Mouse (Mus musculus): ENCODE measurements around the gene Zkscan16. TPM values are rescaled to one million over a fixed set of nuclear protein-coding genes. Genes with fewer than 3 reads are reported as not detected.
A peak's percentile ranks its signal among the peaks of the same experiment; 100 is the strongest.

Zkscan16 gene
- polyA plus RNA-seq, 1 experiment, result not detected

DNA sequence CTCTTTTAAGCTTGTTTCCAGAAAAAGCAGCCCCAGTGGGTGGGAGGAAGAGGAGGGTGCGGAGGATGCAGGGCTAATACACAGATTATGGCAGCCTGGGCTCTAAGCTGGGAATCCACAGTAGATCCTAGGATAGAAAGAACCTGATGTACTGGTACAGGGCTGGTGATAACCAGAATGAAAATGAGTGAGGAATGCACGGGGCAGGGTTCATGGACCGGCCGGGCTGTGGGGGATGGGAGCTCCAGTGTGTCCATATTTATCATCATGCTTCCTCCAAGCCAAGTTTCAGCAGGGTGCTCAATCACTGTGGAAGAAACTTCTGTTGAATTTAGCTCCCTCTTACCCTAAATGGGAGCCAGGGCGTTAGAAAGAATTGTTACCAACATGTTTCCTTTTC, 53.7 kb downstream of the Zkscan16 start:
- H3K4me3 ChIP-seq (ENCODE audit: low read depth, low read length), result no peak overlapping the region
- no peaks in the 10 kb centered on the region for H3K36me3 ChIP-seq (ENCODE audit: control insufficient read depth, insufficient read depth, low read length)
- 37% methylated on average over 5 of the region's 5 CpGs for WGBS
- H3K4me1 ChIP-seq (ENCODE audit: control insufficient read depth, insufficient read depth, insufficient read length, low read length), result peaks cover 36% of the 10 kb centered on the region; the same call in 1 of the 2 replicates
- no peaks in the 10 kb centered on the region for H3K27me3 ChIP-seq (ENCODE audit: control insufficient read depth, insufficient read depth, low read length)
- H3K27ac ChIP-seq (ENCODE audit: insufficient read depth, low read depth, low read length), result peak overlapping the region; percentile 92
- TF ChIP-seq POLR2A (IDR thresholded peaks at IDR 0.05; ENCODE audit: low read depth, low read length) (no peak), CTCF (IDR thresholded peaks at IDR 0.05; ENCODE audit: extremely low read depth, insufficient read length, insufficient replicate concordance, low read depth, low read length) (no peak)

DNA sequence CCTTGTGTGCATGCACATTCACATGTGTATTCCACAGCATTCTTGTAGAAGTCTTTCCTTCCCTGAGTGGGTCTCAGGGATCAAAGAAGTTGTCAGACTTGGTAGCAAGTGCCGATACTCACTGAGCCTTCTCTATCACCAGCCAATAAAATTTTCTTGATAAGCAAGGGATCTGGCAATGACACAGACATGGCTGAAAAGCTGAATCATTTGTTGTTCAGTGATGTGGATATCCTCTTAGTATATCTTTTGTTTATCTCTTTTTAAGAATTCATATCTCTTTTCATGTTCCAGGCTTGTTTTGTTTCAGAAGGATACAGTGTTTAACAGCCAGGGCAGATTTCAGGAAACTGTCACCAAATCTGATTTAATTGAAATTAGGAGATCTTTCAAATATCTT, 55.3 kb downstream of the Zkscan16 start:
- H3K27me3 ChIP-seq (ENCODE audit: control insufficient read depth, insufficient read depth, low read length), result no peaks in the 10 kb centered on the region
- 34% methylated on average over 1 of the region's 1 CpGs for WGBS
- H3K4me3 ChIP-seq (ENCODE audit: low read depth, low read length), result no peak overlapping the region

DNA sequence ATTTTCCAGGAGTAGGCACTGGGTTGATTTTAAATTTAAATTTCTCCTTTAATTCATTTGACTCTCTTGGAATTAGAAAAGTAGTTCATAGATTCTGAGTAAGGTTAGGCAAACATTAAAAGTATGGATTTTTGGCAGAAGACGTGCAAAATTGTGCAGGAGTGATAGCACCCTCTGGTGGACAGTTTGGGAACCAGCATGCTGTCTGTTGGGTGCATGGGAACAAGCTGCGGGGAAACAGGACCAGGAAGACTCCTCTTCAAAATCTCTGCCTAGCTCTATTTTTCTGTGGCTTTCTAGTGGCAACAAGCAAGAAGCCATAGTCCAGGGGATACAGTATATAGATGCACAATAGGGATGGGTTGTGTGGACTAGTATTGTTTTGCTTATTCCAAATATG, 56.3 kb downstream of the Zkscan16 start:
- no peak overlapping the region for H3K4me3 ChIP-seq (ENCODE audit: low read depth, low read length)
- H3K4me1 ChIP-seq (ENCODE audit: control insufficient read depth, insufficient read depth, insufficient read length, low read length), result peaks cover 20% of the 10 kb centered on the region
- no peaks in the 10 kb centered on the region for H3K27me3 ChIP-seq (ENCODE audit: control insufficient read depth, insufficient read depth, low read length)
- no peaks in the 10 kb centered on the region for H3K36me3 ChIP-seq (ENCODE audit: control insufficient read depth, insufficient read depth, low read length)
- H3K27ac ChIP-seq (ENCODE audit: insufficient read depth, low read depth, low read length), result no peak overlapping the region
- WGBS, result 1% methylated on average over 2 of the region's 2 CpGs
- peak; percentile 91; the same call in 1 of the 2 replicates for TF ChIP-seq CTCF (IDR thresholded peaks at IDR 0.05; ENCODE audit: extremely low read depth, insufficient read length, insufficient replicate concordance, low read depth, low read length)
- TF ChIP-seq POLR2A (IDR thresholded peaks at IDR 0.05; ENCODE audit: low read depth, low read length), result no peak

More for the DNA sequence above, 55.3 kb downstream of the Zkscan16 start:
- no peaks in the 10 kb centered on the region for H3K36me3 ChIP-seq (ENCODE audit: control insufficient read depth, insufficient read depth, low read length)
- H3K27ac ChIP-seq (ENCODE audit: insufficient read depth, low read depth, low read length), result peak overlapping the region; percentile 72
- TF ChIP-seq POLR2A (IDR thresholded peaks at IDR 0.05; ENCODE audit: low read depth, low read length) (no peak), CTCF (IDR thresholded peaks at IDR 0.05; ENCODE audit: extremely low read depth, insufficient read length, insufficient replicate concordance, low read depth, low read length) (no peak)
- peaks cover 24% of the 10 kb centered on the region for H3K4me1 ChIP-seq (ENCODE audit: control insufficient read depth, insufficient read depth, insufficient read length, low read length)

DNA sequence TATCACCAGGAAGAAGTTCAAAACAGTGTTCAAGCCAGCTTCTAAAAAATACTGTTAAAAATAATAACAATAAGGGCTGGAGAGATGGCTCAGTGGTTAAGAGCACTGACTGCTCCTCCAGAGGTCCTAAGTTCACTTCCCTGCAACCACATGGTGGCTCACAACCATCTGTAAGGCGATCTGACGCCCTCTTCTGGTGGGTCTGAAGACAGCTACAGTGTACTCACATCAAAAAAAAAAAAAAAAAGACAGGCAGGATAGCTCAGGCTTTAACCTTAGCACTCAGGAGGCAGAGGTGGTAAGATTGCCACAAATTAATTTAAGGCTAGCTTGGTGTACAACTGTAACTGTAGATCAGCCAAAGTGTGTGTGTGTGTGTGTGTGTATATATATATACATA, 57.2 kb downstream of the Zkscan16 start:
- WGBS, result 4% methylated on average over 2 of the region's 2 CpGs
- H3K36me3 ChIP-seq (ENCODE audit: control insufficient read depth, insufficient read depth, low read length), result no peaks in the 10 kb centered on the region

DNA sequence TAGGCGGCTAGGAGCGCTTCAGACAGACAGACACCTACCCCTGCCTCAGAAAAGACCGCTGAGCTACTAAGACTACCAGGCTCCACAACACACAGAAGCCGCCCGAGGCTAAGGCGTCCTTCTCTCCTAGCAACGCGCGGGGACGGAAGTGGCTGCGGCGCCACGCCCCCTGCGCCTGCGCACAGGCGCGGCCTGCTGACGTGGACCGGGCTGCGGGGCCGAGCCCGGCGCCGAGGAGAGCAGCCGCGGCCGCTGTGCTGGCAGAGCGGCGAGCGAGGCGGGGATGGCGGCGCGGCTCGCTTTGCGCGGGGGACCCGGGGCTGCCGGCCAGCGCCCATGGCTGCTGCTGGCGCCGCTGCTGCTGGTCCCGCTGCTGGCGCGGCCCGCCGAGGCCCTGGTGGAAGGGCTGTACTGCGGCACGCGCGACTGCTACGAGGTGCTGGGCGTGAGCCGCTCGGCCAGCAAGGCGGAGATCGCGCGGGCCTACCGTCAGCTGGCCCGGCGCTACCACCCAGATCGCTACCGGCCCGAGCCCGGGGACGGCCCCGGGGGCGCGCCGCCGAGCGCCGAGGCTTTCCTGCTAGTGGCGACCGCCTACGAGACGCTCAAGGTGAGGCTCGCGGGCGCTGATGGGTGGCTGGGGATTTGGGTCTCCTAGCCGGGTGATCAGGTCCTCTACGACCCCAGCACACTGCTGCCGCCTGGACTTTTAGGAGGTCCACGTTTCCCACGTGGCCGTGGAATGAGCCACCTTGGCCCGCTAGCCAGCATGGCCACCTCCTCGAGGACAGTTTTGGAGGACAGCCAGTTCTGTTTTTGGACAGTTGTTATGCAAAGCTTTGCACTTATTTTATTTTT, 59.7 kb downstream of the Zkscan16 start, which contains the start of gene Gm20503:
Gene Gm20503 (plus strand): TSS at position 263 of the 858 bp plus-strand sequence.
- no peaks in the 10 kb centered on the region for H3K36me3 ChIP-seq (ENCODE audit: control insufficient read depth, insufficient read depth, low read length)
- H3K27me3 ChIP-seq (ENCODE audit: control insufficient read depth, insufficient read depth, low read length), result no peaks in the 10 kb centered on the region
- H3K4me1 ChIP-seq (ENCODE audit: control insufficient read depth, insufficient read depth, insufficient read length, low read length), result peaks cover 9% of the 10 kb centered on the region
- H3K4me3 ChIP-seq (ENCODE audit: low read depth, low read length), result peak within 1 kb of the TSS; percentile 82
- peak within 1 kb of the TSS; percentile 51 for H3K27ac ChIP-seq (ENCODE audit: insufficient read depth, low read depth, low read length)
- WGBS, result under 1% methylated on average over 73 of the region's 89 CpGs
- TF ChIP-seq CTCF (IDR thresholded peaks at IDR 0.05; ENCODE audit: extremely low read depth, insufficient read length, insufficient replicate concordance, low read depth, low read length) (no peak), POLR2A (IDR thresholded peaks at IDR 0.05; ENCODE audit: low read depth, low read length) (peak; percentile 74; the same call in 1 of the 2 replicates)

More for the DNA sequence above, 57.2 kb downstream of the Zkscan16 start:
- Histone ChIP-seq H3K27me3 (ENCODE audit: control insufficient read depth, insufficient read depth, low read length) (no peaks in the 10 kb centered on the region), H3K4me1 (ENCODE audit: control insufficient read depth, insufficient read depth, insufficient read length, low read length) (peaks cover 18% of the 10 kb centered on the region), H3K4me3 (ENCODE audit: low read depth, low read length) (no peak overlapping the region), H3K27ac (ENCODE audit: insufficient read depth, low read depth, low read length) (no peak overlapping the region)
- TF ChIP-seq CTCF (IDR thresholded peaks at IDR 0.05; ENCODE audit: extremely low read depth, insufficient read length, insufficient replicate concordance, low read depth, low read length) (peak; percentile 54; the same call in 1 of the 2 replicates), POLR2A (IDR thresholded peaks at IDR 0.05; ENCODE audit: low read depth, low read length) (no peak)

DNA sequence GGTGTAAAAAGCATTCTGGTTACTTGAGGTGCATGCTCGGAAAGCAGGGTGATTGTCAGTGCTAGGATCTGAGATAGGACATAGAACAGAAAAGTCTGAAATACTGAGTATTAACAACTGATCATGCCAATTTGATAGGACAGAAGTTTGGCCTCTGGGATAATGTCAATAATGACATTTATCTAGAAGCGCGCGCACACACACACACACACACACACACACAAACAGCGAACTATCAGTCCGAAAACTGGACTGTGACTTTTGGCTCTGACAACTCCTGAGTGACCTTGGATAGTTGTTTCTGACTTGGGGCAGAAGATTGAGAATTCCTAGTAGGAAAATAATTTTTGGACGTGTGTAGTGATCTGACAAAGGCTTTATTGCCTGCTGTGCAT, 60.4 kb downstream of the Zkscan16 start:
- no peak overlapping the region for H3K27ac ChIP-seq (ENCODE audit: insufficient read depth, low read depth, low read length)
- WGBS, result 11% methylated on average over 7 of the region's 7 CpGs
- H3K27me3 ChIP-seq (ENCODE audit: control insufficient read depth, insufficient read depth, low read length), result no peaks in the 10 kb centered on the region
- no peaks in the 10 kb centered on the region for H3K36me3 ChIP-seq (ENCODE audit: control insufficient read depth, insufficient read depth, low read length)
- peaks cover 8% of the 10 kb centered on the region for H3K4me1 ChIP-seq (ENCODE audit: control insufficient read depth, insufficient read depth, insufficient read length, low read length)
- H3K4me3 ChIP-seq (ENCODE audit: low read depth, low read length), result peak overlapping the region; percentile 82
- TF ChIP-seq POLR2A (IDR thresholded peaks at IDR 0.05; ENCODE audit: low read depth, low read length), result no peak
- no peak for TF ChIP-seq CTCF (IDR thresholded peaks at IDR 0.05; ENCODE audit: extremely low read depth, insufficient read length, insufficient replicate concordance, low read depth, low read length)

DNA sequence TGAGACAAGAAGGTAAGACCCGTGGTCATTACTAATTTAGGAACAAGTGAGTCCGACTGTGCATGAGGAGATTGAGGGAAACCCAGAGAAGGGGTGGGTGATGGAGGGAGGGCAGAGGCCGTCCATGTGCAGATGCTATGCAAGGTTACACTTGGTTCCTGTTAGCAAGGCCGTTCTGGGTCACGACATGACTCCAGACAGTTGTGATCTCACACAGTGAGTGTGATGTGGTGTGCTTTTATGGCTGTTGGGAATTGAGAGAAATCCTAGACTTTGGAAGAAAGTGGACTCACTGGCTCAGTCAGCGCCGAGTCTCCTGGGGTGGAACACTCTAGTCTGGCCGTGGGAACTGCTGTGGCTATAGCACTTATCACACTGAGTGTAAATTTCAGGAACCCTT, 62.8 kb downstream of the Zkscan16 start:
- Histone ChIP-seq H3K4me1 (ENCODE audit: control insufficient read depth, insufficient read depth, insufficient read length, low read length) (peaks cover 13% of the 10 kb centered on the region), H3K36me3 (ENCODE audit: control insufficient read depth, insufficient read depth, low read length) (no peaks in the 10 kb centered on the region), H3K4me3 (ENCODE audit: low read depth, low read length) (no peak overlapping the region), H3K27ac (ENCODE audit: insufficient read depth, low read depth, low read length) (no peak overlapping the region), H3K27me3 (ENCODE audit: control insufficient read depth, insufficient read depth, low read length) (no peaks in the 10 kb centered on the region)
- TF ChIP-seq POLR2A (IDR thresholded peaks at IDR 0.05; ENCODE audit: low read depth, low read length), result no peak
- TF ChIP-seq CTCF (IDR thresholded peaks at IDR 0.05; ENCODE audit: extremely low read depth, insufficient read length, insufficient replicate concordance, low read depth, low read length), result no peak
- 73% methylated on average over 8 of the region's 8 CpGs for WGBS

Data from small intestine, adult 2 months (tissue).